Mouse (Mus musculus): ENCODE data around the gene Itpkb.

The Itpkb gene

GRCm38 (mm10) chr1:180393017-180393797, 62.9 kb downstream of the Itpkb start:
- no peak for DNase-seq (ENCODE audit: low read depth, low spot score)

- no peak for DNase-seq (ENCODE audit: low read depth, low spot score)
Observed at GRCm38 (mm10) chr1:180393873-180394272, 63.6 kb downstream of the Itpkb start.

- DNase-seq (ENCODE audit: low read depth, low spot score), result no peak
Observed at GRCm38 (mm10) chr1:180397734-180398133, 67.4 kb downstream of the Itpkb start.

GRCm38 (mm10) chr1:180398446-180398845, 68.2 kb downstream of the Itpkb start:
- DNase-seq (ENCODE audit: low read depth, low spot score), result no peak

GRCm38 (mm10) chr1:180400691-180401455, 70.6 kb downstream of the Itpkb start:
- DNase-seq (ENCODE audit: low read depth, low spot score), result no peak

GRCm38 (mm10) chr1:180401725-180402124, 71.4 kb downstream of the Itpkb start:
- DNase-seq (ENCODE audit: low read depth, low spot score), result no peak

GRCm38 (mm10) chr1:180402481-180403081, 72.3 kb downstream of the Itpkb start:
- DNase-seq (ENCODE audit: low read depth, low spot score), result no peak

- no peak for DNase-seq (ENCODE audit: low read depth, low spot score)
Observed at GRCm38 (mm10) chr1:180403357-180403693, 73.0 kb downstream of the Itpkb start.

- no peak for DNase-seq (ENCODE audit: low read depth, low spot score)
Observed at GRCm38 (mm10) chr1:180403694-180404606, 73.7 kb downstream of the Itpkb start.

- DNase-seq (ENCODE audit: low read depth, low spot score), result no peak
Observed at GRCm38 (mm10) chr1:180404706-180405105, 74.4 kb downstream of the Itpkb start.

GRCm38 (mm10) chr1:180405576-180406335, 75.5 kb downstream of the Itpkb start:
- DNase-seq (ENCODE audit: low read depth, low spot score), result no peak

GRCm38 (mm10) chr1:180406336-180407035, 76.2 kb downstream of the Itpkb start:
- DNase-seq (ENCODE audit: low read depth, low spot score), result no peak

- DNase-seq (ENCODE audit: low read depth, low spot score), result peak; percentile 79
Observed at GRCm38 (mm10) chr1:180407171-180407671, 76.9 kb downstream of the Itpkb start.

GRCm38 (mm10) chr1:180407727-180408719, 77.7 kb downstream of the Itpkb start:
- DNase-seq (ENCODE audit: low read depth, low spot score), result no peak

GRCm38 (mm10) chr1:180408832-180409231, 78.5 kb downstream of the Itpkb start:
- DNase-seq (ENCODE audit: low read depth, low spot score), result no peak

GRCm38 (mm10) chr1:180409771-180410170, 79.5 kb downstream of the Itpkb start:
- no peak for DNase-seq (ENCODE audit: low read depth, low spot score)

GRCm38 (mm10) chr1:180410306-180410705, 80.0 kb downstream of the Itpkb start:
- no peak for DNase-seq (ENCODE audit: low read depth, low spot score)

GRCm38 (mm10) chr1:180415064-180415463, 84.8 kb downstream of the Itpkb start:
- DNase-seq (ENCODE audit: low read depth, low spot score), result no peak

- no peak for DNase-seq (ENCODE audit: low read depth, low spot score)
Observed at GRCm38 (mm10) chr1:180415836-180416235, 85.6 kb downstream of the Itpkb start.

All from mesoderm, embryonic 11.5 days (tissue).